Mouse (Mus musculus) limb, embryonic 13.5 days (tissue): ENCODE measurements at regions not wholly inside any gene's neighbourhood (a gene's known extent, or its start where the extent isn't known, plus 50 kb on each side); places are given as distances from the start of the nearest gene placed in this dataset.
A peak's percentile ranks its signal among the peaks of the same experiment; 100 is the strongest.

Experiments used
- ATAC-seq: fragments of 200-750 bp; cut with Nextera tagmentation; 2 replicates; pipeline ENCODE4 v1.8.0; 2017; ENCODE audit warnings: low read depth, moderate number of reproducible peaks, moderate TSS enrichment; ENCODE audit not compliant: low FRiP score
- H3K27ac ChIP-seq: fragments of 300-500 bp; sonication (generic); 2 replicates; pipeline ENCODE4 v1.5.1; 2015; ENCODE audit warnings: inconsistent platforms, mild to moderate bottlenecking, moderate library complexity
- H3K27me3 ChIP-seq: fragments of 300-500 bp; sonication (generic); 2 replicates; pipeline ENCODE4 v1.6.1; 2015; ENCODE audit warnings: mild to moderate bottlenecking, inconsistent platforms
- H3K36me3 ChIP-seq: fragments of 300-500 bp; sonication (generic); 2 replicates; pipeline ENCODE4 v1.6.1; 2015; ENCODE audit warnings: inconsistent platforms, mild to moderate bottlenecking, moderate library complexity
- H3K4me1 ChIP-seq: fragments of 300-500 bp; sonication (generic); 2 replicates; pipeline ENCODE4 v1.6.1; 2015; ENCODE audit warnings: inconsistent platforms
- H3K4me2 ChIP-seq: fragments of 300-500 bp; sonication (generic); replicated peaks from 2 replicates; pipeline ENCODE4 v1.6.1; 2015; ENCODE audit warnings: inconsistent platforms, mild to moderate bottlenecking, moderate library complexity
- H3K4me3 ChIP-seq: fragments of 300-500 bp; sonication (generic); 2 replicates; pipeline ENCODE4 v1.5.1; 2015; ENCODE audit warnings: moderate library complexity, mild to moderate bottlenecking, inconsistent platforms
- H3K9ac ChIP-seq: fragments of 300-500 bp; sonication (generic); 2 replicates; pipeline ENCODE4 v1.6.1; 2015; ENCODE audit warnings: mild to moderate bottlenecking, inconsistent platforms
- H3K9me3 ChIP-seq: fragments of 300-500 bp; sonication (generic); 2 replicates; pipeline ENCODE4 v1.6.1; 2016; ENCODE audit warnings: inconsistent platforms
- whole genome bisulfite sequencing: fragments of 180-500 bp; shearing (Covaris S2); methylation state at CpG from one replicate; pipeline ENCODE4 v1.1.7; 2015; 5-methylcytosine and 5-hydroxymethylcytosine counted together

DNA sequence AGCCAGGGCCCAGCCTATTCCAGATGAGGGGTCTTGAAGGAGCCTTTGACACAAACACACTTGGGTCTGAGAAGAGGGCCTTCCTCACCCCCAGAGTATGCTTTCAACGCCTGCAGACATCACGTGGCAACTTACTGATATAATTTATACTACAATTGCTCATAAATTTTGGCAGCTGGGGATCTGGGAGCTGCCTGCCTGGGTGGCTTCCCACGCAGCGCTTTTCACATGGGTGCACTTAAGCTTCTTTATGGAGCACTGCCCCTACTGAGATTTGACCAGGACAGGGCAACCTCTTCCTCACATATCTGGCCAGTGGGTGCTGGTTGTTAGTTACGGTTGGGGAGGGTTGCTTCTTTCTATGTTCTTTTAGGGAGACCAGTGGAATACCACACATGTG is 61.6 kb downstream of the Spesp1 start:
- H3K27ac ChIP-seq = no peak overlapping the region

DNA sequence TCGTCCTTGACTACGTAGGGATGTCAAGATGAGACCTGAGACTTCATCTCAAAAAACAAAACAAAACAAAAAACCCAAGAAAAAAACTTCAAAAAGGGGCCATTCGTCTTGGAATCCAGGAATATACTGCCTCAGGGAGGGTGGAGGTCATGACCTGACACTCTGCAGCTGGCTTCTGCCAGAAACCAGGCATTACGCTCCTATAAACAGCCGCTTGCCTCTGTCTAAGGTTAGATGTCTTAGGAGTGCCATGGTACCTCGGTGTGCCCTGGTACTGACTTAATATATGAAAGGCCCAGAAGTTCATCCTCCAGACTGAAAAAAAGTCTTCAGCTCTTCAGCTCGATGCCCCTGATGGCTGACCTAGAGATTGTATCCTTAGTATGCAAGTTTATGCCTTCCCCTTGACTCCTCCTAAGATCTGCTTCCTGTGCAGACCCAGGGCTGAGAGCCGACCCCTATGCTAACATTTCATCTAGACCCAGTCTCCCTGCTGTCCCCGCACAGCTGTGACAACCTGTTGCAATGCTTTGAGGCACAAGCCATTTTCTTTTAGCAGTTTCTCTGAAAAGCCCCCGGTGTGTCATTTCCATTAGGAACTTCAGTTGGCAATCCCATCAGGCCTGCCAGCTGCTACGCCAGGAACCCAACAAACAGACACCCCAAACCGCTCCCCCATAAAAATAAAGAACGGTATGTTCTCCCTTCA is 66.7 kb downstream of the Spesp1 start:
- no peak overlapping the region for H3K4me3 ChIP-seq
- H3K9me3 ChIP-seq = no peaks in the 10 kb centered on the region
- no peak for ATAC-seq
- no peaks in the 10 kb centered on the region for H3K36me3 ChIP-seq
- H3K27ac ChIP-seq = no peak overlapping the region
- no peak overlapping the region for H3K4me2 ChIP-seq
- no peak overlapping the region for H3K9ac ChIP-seq
- H3K4me1 ChIP-seq = peaks cover 4% of the 10 kb centered on the region; the same call in 1 of the 2 replicates
- H3K27me3 ChIP-seq = no peaks in the 10 kb centered on the region
- WGBS = 42% methylated on average over 13 of the region's 13 CpGs

More for the DNA sequence above, 61.6 kb downstream of the Spesp1 start:
- 62% methylated on average over 5 of the region's 5 CpGs for WGBS
- peaks cover 7% of the 10 kb centered on the region for H3K4me1 ChIP-seq
- no peaks in the 10 kb centered on the region for H3K36me3 ChIP-seq
- no peak for ATAC-seq
- no peaks in the 10 kb centered on the region for H3K9me3 ChIP-seq
- no peak overlapping the region for H3K4me2 ChIP-seq
- H3K27me3 ChIP-seq = no peaks in the 10 kb centered on the region
- no peak overlapping the region for H3K4me3 ChIP-seq
- H3K9ac ChIP-seq = no peak overlapping the region

DNA sequence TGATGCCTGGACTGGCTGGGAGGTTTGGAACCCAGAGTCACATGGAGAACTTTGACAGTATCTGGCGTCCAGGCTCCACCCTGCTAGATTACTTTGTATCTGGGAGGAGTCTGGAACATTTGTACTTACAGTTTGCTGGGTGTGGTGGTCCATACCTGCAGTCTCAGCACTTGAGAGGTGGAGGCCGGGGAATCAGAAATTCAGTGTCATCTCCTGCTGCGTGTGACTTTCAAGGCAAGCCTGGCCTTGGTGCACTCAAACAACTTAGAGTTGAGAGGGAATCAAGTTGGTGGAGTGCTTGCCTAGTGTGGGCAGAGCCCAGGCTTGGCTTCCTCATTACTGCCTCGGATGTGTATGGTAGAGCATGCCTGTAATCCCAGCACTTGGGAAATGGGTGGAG is 67.5 kb downstream of the Spesp1 start:
- no peaks in the 10 kb centered on the region for H3K36me3 ChIP-seq
- no peaks in the 10 kb centered on the region for H3K27me3 ChIP-seq
- H3K4me2 ChIP-seq = no peak overlapping the region
- no peak overlapping the region for H3K4me3 ChIP-seq
- no peak overlapping the region for H3K27ac ChIP-seq
- peaks cover 4% of the 10 kb centered on the region; the same call in 1 of the 2 replicates for H3K4me1 ChIP-seq
- WGBS = 78% methylated on average over 4 of the region's 4 CpGs
- H3K9me3 ChIP-seq = no peaks in the 10 kb centered on the region
- ATAC-seq = no peak
- H3K9ac ChIP-seq = no peak overlapping the region

DNA sequence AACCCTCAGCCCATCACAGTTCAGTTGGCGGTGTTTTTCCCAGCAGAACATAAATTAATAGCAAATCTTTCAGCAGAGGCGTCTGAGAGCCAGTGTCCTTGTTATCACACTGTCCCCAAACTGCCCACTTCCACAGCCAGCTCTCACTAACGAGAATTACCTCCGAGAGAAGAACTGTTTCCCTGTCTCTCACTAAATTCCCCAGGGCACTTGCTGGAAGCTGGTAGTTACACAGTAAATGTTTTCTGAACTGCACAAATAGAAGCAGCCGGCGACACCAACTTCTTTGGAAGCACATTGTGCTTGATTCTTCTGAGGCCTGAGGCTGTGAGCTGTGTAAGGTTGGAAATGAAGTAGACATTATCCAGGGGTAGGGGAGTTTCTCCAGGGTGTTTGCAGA is 69.4 kb downstream of the Spesp1 start:
- no peak for ATAC-seq
- Histone ChIP-seq H3K9ac (no peak overlapping the region), H3K36me3 (no peaks in the 10 kb centered on the region), H3K4me1 (peaks cover 4% of the 10 kb centered on the region; the same call in 1 of the 2 replicates), H3K9me3 (no peaks in the 10 kb centered on the region), H3K27ac (no peak overlapping the region), H3K27me3 (no peaks in the 10 kb centered on the region), H3K4me3 (no peak overlapping the region), H3K4me2 (no peak overlapping the region)
- 41% methylated on average over 6 of the region's 6 CpGs for WGBS

DNA sequence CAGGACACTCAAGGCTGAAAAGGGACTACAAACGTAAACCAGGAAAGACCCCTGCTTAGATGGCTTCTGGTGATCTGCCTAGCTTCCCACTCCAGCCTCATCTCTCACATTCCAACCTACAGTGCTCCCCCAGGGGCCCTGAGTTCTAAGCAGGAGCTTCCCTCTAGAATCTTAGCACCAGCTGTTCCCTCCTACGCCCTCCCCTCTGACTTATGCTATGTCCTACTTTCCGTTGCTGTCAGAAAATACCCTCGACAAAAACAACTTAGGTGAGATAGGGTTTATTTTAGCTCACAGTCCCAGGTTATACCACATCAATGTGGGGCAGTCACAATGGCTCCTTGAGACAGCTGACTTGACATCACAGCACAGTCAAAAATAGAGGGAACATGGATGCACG is 71.2 kb downstream of the Spesp1 start:
- Histone ChIP-seq H3K9ac (no peak overlapping the region), H3K4me1 (peaks cover 4% of the 10 kb centered on the region; the same call in 1 of the 2 replicates), H3K27me3 (no peaks in the 10 kb centered on the region), H3K36me3 (no peaks in the 10 kb centered on the region), H3K27ac (no peak overlapping the region), H3K4me3 (no peak overlapping the region), H3K4me2 (no peak overlapping the region), H3K9me3 (no peaks in the 10 kb centered on the region)
- WGBS = 80% methylated on average over 5 of the region's 5 CpGs
- ATAC-seq = no peak

DNA sequence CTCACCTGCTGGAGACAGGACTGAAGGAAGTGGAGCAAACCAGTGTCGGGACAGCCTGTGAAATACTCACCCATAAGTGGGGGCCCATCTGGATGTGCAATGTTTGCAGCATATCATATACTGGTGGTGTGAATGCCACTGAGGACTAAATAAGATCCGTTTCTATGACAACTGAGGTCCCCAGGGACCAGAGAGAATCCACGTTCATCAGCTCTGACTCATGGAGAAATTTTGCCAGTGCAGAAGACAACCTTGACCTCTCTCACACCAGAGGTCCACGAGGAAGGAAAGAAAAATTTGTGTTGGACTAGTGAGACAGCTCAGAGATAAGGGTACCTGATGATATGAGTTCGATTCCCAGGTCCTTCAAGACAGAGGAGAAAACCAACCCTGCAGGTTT is 73.6 kb downstream of the Spesp1 start:
- no peaks in the 10 kb centered on the region for H3K4me1 ChIP-seq
- no peaks in the 10 kb centered on the region for H3K27me3 ChIP-seq
- no peak overlapping the region for H3K4me3 ChIP-seq
- H3K4me2 ChIP-seq = no peak overlapping the region
- no peak overlapping the region for H3K9ac ChIP-seq
- no peaks in the 10 kb centered on the region for H3K9me3 ChIP-seq
- H3K36me3 ChIP-seq = no peaks in the 10 kb centered on the region
- WGBS = 68% methylated on average over 5 of the region's 5 CpGs
- no peak overlapping the region for H3K27ac ChIP-seq
- no peak for ATAC-seq

DNA sequence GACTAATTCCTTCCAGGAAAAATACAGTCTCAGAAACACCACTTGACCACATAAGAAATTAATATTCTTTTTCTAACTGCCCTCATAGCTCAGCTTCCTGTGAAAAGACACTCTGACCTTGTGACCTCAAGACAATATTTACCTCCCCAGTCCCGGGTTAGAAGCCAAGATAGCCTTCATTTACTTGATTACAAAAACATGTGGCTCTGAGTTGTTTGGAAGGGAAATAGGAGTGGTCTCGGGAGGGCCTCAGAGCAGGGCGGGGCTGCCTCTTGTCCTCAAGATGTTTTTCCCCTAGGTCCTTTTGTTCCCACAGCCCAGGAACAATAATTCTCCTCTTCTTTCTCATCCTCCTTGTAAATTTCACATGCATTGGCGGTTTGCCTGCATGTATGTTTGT is 76.7 kb downstream of the Spesp1 start:
- no peak for ATAC-seq
- Histone ChIP-seq H3K36me3 (no peaks in the 10 kb centered on the region), H3K27ac (no peak overlapping the region), H3K4me3 (no peak overlapping the region), H3K9me3 (no peaks in the 10 kb centered on the region), H3K4me1 (no peaks in the 10 kb centered on the region), H3K27me3 (no peaks in the 10 kb centered on the region), H3K4me2 (no peak overlapping the region), H3K9ac (no peak overlapping the region)
- WGBS = 48% methylated on average over 4 of the region's 4 CpGs

DNA sequence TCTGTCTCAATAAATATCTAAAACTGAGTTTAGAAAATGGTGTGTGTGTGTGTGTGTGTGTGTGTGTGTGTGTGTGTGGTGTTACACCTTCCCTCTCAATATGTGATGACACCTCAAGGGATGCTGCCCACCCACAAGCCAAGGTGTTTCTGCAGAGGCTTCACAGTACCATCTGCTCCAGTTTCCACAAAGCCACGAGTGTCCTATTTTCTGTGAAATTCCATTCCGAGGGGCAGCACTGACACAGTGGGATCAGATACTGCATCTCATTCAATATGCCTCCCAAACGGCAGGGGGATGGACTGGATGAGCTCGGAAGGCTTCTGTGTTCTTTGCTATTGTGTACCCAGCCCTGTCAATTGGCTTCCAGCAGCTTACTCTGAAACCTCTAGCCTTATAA is 78.5 kb downstream of the Spesp1 start:
- H3K9me3 ChIP-seq = no peaks in the 10 kb centered on the region
- H3K27me3 ChIP-seq = no peaks in the 10 kb centered on the region
- no peak for ATAC-seq
- no peak overlapping the region for H3K27ac ChIP-seq
- WGBS = 63% methylated on average over 4 of the region's 4 CpGs
- no peak overlapping the region for H3K9ac ChIP-seq
- peaks cover 7% of the 10 kb centered on the region for H3K4me1 ChIP-seq
- H3K4me3 ChIP-seq = no peak overlapping the region
- H3K4me2 ChIP-seq = no peak overlapping the region
- no peaks in the 10 kb centered on the region for H3K36me3 ChIP-seq

DNA sequence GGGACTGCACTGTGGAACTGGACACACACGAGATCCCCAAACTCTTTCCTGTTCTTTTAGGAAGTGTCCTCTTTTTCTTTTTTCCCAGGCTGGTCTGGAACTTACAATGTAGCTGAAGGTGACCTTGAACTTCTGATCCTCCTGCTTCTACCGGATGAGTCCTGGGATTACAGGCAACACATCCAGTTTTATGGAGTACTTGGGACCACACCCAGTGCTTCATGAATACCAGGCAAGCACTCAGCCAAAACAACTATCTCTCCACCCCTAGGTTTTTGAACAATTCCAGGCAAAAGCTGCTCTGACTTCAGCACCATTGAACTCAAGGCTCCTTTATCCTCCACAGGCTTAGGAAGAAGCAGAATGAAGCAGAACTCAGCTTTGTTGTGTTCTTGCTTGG is 79.7 kb downstream of the Spesp1 start:
- no peak overlapping the region for H3K27ac ChIP-seq
- H3K4me2 ChIP-seq = no peak overlapping the region
- ATAC-seq = no peak
- H3K36me3 ChIP-seq = no peaks in the 10 kb centered on the region
- peaks cover 7% of the 10 kb centered on the region for H3K4me1 ChIP-seq
- no peaks in the 10 kb centered on the region for H3K27me3 ChIP-seq
- WGBS = 86% methylated on average over 2 of the region's 2 CpGs
- no peak overlapping the region for H3K4me3 ChIP-seq
- no peaks in the 10 kb centered on the region for H3K9me3 ChIP-seq
- H3K9ac ChIP-seq = no peak overlapping the region

DNA sequence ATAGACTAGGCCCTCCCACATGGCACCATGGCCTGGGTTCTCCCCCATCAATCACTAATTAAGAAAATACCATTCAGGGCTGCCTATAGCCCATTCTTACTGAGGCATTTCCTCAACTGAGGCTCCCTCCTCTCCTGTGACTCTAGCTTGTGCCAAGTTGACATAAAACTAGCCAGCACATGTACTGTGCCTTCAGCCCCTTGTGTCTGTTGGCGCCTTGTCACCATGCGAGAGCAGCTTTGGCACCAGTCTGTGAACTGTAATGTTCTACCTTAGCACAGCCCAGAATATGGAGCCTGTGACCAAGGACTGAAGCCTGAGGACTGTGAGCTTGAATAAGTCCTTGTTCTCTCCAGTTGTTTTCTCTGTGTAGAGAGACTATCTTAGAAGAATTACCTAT is 75.0 kb upstream of the Glce start:
- Histone ChIP-seq H3K36me3 (no peaks in the 10 kb centered on the region), H3K4me1 (peaks cover 11% of the 10 kb centered on the region), H3K9me3 (no peaks in the 10 kb centered on the region), H3K27ac (no peak overlapping the region), H3K4me3 (no peak overlapping the region), H3K27me3 (no peaks in the 10 kb centered on the region), H3K9ac (no peak overlapping the region), H3K4me2 (no peak overlapping the region)
- no peak for ATAC-seq
- WGBS = 92% methylated on average over 2 of the region's 2 CpGs

DNA sequence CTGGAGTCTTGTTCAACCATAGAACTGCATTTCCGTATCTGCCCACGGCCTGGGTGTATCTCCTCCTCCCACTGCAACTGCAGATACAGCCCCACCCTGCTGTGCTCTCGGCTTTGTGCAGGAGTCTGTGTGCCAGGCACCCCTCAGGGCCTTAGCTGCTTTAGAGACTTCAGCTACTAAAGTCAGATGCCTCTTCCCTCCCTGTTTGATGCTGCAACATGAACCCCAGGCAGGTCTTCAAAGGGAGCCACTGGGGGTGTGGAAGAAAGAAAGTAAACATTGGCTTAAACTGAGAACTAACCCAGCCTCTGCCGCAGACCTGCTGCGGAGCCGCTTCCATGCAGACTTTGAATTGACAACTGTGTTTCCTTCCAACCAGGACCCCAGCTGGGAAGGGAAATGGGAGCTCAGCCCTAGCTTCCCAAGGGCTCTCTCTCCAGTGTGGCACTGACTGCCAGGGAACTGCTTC is 70.0 kb upstream of the Glce start:
- WGBS = 9% methylated on average over 6 of the region's 6 CpGs
- H3K4me2 ChIP-seq = 0 out of 2 replicates have a peak overlapping the region, but pooled peaks have one; percentile 3
- no peak overlapping the region for H3K27ac ChIP-seq

DNA sequence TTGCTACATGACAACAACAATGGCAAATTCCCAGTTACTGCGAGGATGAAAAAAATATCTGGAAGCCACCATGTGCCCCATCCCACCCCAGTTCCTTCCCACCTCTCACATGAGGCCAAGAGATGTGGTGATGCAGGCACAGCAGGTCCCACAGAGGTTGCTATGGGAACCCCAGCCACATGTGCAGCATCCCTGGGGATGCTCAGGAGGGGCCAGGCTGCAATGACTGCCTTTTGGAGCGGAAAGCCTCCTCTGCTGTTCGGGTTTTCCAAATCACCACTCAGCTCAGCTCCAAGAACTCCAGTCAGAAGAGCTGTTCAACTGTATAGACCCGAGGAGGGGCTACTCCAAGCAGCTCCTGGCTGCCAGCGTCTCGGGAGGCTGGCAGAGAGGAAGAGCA is 68.0 kb upstream of the Glce start:
- H3K4me2 ChIP-seq = no peak overlapping the region
- no peak overlapping the region for H3K27ac ChIP-seq
- H3K9ac ChIP-seq = no peak overlapping the region
- H3K27me3 ChIP-seq = peaks cover 9% of the 10 kb centered on the region; the same call in 1 of the 2 replicates
- H3K4me3 ChIP-seq = no peak overlapping the region
- no peaks in the 10 kb centered on the region for H3K9me3 ChIP-seq
- no peak for ATAC-seq
- H3K36me3 ChIP-seq = no peaks in the 10 kb centered on the region
- WGBS = 58% methylated on average over 6 of the region's 6 CpGs
- H3K4me1 ChIP-seq = peaks cover 16% of the 10 kb centered on the region

More for the DNA sequence above, 70.0 kb upstream of the Glce start:
- no peaks in the 10 kb centered on the region for H3K9me3 ChIP-seq
- peaks cover 16% of the 10 kb centered on the region for H3K4me1 ChIP-seq
- H3K4me3 ChIP-seq = no peak overlapping the region
- peaks cover 6% of the 10 kb centered on the region; the same call in 1 of the 2 replicates for H3K27me3 ChIP-seq
- no peak for ATAC-seq
- no peak overlapping the region for H3K9ac ChIP-seq
- H3K36me3 ChIP-seq = no peaks in the 10 kb centered on the region

DNA sequence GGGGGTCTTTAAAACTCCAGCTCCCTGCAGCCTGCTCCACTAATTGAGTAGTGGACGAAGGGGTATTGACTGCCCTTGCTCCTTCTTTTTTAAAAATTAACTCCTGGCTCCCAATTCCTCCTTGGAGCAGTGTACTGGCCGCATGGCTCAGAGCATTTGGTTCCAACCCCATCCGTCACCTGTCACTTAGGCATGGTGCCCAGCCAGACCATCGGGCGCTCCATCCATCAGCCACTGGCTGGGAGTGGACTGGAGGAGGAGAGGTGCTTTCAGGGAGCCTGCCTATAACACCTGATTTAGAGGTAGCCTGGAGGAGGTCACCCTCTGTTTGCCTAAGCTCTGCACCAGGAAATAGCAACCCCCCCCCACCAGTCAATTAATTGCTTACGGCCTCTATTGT is 66.4 kb upstream of the Glce start:
- Histone ChIP-seq H3K27ac (no peak overlapping the region), H3K4me3 (no peak overlapping the region), H3K4me1 (peaks cover 16% of the 10 kb centered on the region), H3K9me3 (no peaks in the 10 kb centered on the region), H3K27me3 (peaks cover 9% of the 10 kb centered on the region; the same call in 1 of the 2 replicates), H3K4me2 (no peak overlapping the region), H3K9ac (no peak overlapping the region), H3K36me3 (no peaks in the 10 kb centered on the region)
- 29% methylated on average over 6 of the region's 6 CpGs for WGBS
- no peak for ATAC-seq
